In the genomic region with DNA sequence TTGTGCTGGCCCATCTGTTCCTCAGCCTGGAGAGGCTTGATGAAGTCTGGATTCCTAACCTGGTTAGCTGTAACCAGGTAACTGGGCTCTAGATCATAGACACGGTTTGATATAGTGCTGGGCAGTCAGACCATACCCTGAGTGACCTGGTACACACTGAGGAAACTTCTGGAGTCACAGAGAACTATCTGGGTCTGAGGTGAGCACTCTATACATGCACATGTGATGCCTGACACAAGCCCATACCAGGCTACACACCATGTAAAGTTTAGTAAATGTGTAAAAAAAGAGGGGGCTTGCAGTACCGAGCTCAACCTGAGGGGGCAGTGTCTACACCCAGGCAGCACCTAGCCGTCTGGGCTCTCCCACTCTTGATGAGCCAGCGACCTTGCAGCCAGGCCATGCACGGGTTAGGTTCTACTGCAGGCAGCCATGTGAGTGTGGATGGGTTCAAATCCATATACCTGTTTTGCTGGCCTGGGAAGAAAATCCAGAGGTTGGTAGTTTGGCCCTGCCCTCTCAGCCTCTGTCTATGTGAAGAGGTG, we compare ENCODE assay signal across 7 mouse cellular contexts.
DNase-seq lines count a peak whose midpoint lies in the region; ATAC-seq and TF ChIP-seq lines count a peak whose summit lies in the region.

No protein-coding gene starts in this region.

- TF ChIP-seq POLR2A in kidney, adult 2 months (IDR thresholded peaks at IDR 0.05; ENCODE audit: low read depth, low read length): no peak

- peak; percentile 99 for TF ChIP-seq CTCF in E14TG2a.4 (conservative IDR thresholded peaks at IDR 0.05; ENCODE audit: low read length)
- peak; percentile 92 for TF ChIP-seq CTCF in kidney, adult 2 months (conservative IDR thresholded peaks at IDR 0.05; ENCODE audit: insufficient read depth, insufficient read length, low read depth, low read length)

- ATAC-seq in forebrain, embryonic 12.5 days (ENCODE audit: low FRiP score): 0 out of 2 replicates have a peak, but pooled peaks have one; percentile 40
- ATAC-seq in liver, embryonic 13.5 days (ENCODE audit: low read depth): peak; percentile 39; the same call in 1 of the 2 replicates

- H3K4me1 ChIP-seq in E14TG2a.4 (replicated peaks; ENCODE audit: low read depth, low read length): peaks cover 50% of the 10 kb centered on the region
- H3K4me1 ChIP-seq in forebrain, embryonic 12.5 days: peaks cover 37% of the 10 kb centered on the region
- H3K4me1 ChIP-seq in kidney, adult 2 months (ENCODE audit: control insufficient read depth, insufficient read depth, low read length): no peaks in the 10 kb centered on the region
- no peaks in the 10 kb centered on the region for H3K4me1 ChIP-seq in liver, embryonic 13.5 days (replicated peaks)

- H3K27ac ChIP-seq in forebrain, embryonic 12.5 days: 0 out of 2 replicates have a peak overlapping the region, but pooled peaks have one; percentile 25
- H3K27ac ChIP-seq in kidney, adult 2 months (ENCODE audit: insufficient read depth, low read depth, low read length): no peak overlapping the region
- no peak overlapping the region for H3K27ac ChIP-seq in liver, embryonic 13.5 days

- no peaks in the 10 kb centered on the region for H3K9me3 ChIP-seq in E14TG2a.4 (ENCODE audit: low read length)
- H3K9me3 ChIP-seq in forebrain, embryonic 12.5 days: no peaks in the 10 kb centered on the region
- no peaks in the 10 kb centered on the region for H3K9me3 ChIP-seq in liver, embryonic 13.5 days (replicated peaks)

- H3K4me3 ChIP-seq in E14TG2a.4 (replicated peaks; ENCODE audit: low read length): no peak overlapping the region
- H3K4me3 ChIP-seq in forebrain, embryonic 12.5 days (replicated peaks): no peak overlapping the region
- no peak overlapping the region for H3K4me3 ChIP-seq in kidney, adult 2 months (ENCODE audit: insufficient read depth, low read depth, low read length)
- H3K4me3 ChIP-seq in liver, embryonic 13.5 days (replicated peaks): no peak overlapping the region

- peak; percentile 64 for DNase-seq in A20 (ENCODE audit: low read depth, low spot score)
- peak; percentile 19 for DNase-seq in c-Kit-positive CD71-positive TER-119-negative erythroid progenitor cells, embryonic 14.5 days (ENCODE audit: low read depth)
- peak; percentile 60 for DNase-seq in kidney, adult 2 months
- peak; percentile 32 for DNase-seq in liver, embryonic 13.5 days
- peak; percentile 34 for DNase-seq in retina, adult 2 months (ENCODE audit: low read depth, low spot score)

- H3K4me2 ChIP-seq in forebrain, embryonic 12.5 days: no peak overlapping the region
- H3K4me2 ChIP-seq in liver, embryonic 13.5 days: no peak overlapping the region

- H3K36me3 ChIP-seq in E14TG2a.4 (ENCODE audit: insufficient read depth, low read length): peaks cover 8% of the 10 kb centered on the region; the same call in 1 of the 2 replicates
- peaks cover 48% of the 10 kb centered on the region for H3K36me3 ChIP-seq in forebrain, embryonic 12.5 days (replicated peaks)
- H3K36me3 ChIP-seq in kidney, adult 2 months (ENCODE audit: control insufficient read depth, insufficient read depth, low read length): no peaks in the 10 kb centered on the region
- no peaks in the 10 kb centered on the region for H3K36me3 ChIP-seq in liver, embryonic 13.5 days

- no peak overlapping the region for H3K9ac ChIP-seq in forebrain, embryonic 12.5 days
- no peak overlapping the region for H3K9ac ChIP-seq in liver, embryonic 13.5 days

- no peaks in the 10 kb centered on the region; the same call in 1 of the 2 replicates for H3K27me3 ChIP-seq in E14TG2a.4 (ENCODE audit: insufficient read depth, low read length)
- H3K27me3 ChIP-seq in forebrain, embryonic 12.5 days: no peaks in the 10 kb centered on the region
- H3K27me3 ChIP-seq in kidney, adult 2 months (replicated peaks; ENCODE audit: control insufficient read depth, insufficient read depth, low read length): no peaks in the 10 kb centered on the region
- H3K27me3 ChIP-seq in liver, embryonic 13.5 days: no peaks in the 10 kb centered on the region

- WGBS in forebrain, embryonic 12.5 days: 20% methylated on average over 5 of the region's 5 CpGs
- WGBS in kidney, adult 2 months: 19% methylated on average over 5 of the region's 5 CpGs
- WGBS in liver, embryonic 13.5 days (ENCODE audit: insufficient replicate concordance): 17% methylated on average over 5 of the region's 5 CpGs
